Mouse (Mus musculus) C2C12 (cell line): ENCODE measurements around the gene Ick. TPM values are rescaled to one million over a fixed set of nuclear protein-coding genes. Genes with fewer than 3 reads are reported as not detected.

Experiments
- H3K27me3 ChIP-seq: one replicate; pipeline ENCODE4 v1.6.1; 2011; ENCODE audit not compliant: control insufficient read depth, insufficient read depth, insufficient read length
- H3K36me3 ChIP-seq: one replicate; pipeline ENCODE4 v1.6.1; 2011; ENCODE audit not compliant: control insufficient read depth, insufficient read depth
- H3K4me3 ChIP-seq: one replicate; pipeline ENCODE4 v1.5.1; 2011; ENCODE audit warnings: mild to moderate bottlenecking, control low read depth; ENCODE audit not compliant: poor library complexity, insufficient read depth, severe bottlenecking
- H3K79me2 ChIP-seq: one replicate; pipeline ENCODE4 v1.6.1; 2011; ENCODE audit not compliant: control insufficient read depth, insufficient read depth
- H3K79me3 ChIP-seq: one replicate; pipeline ENCODE4 v1.6.1; 2011; ENCODE audit warnings: low read depth, control low read depth
- H3ac ChIP-seq: one replicate; pipeline ENCODE3; 2011; ENCODE audit warnings: low read depth; ENCODE audit not compliant: control insufficient read depth, insufficient read length
- CEBPB ChIP-seq: IDR thresholded peaks from one replicate; pipeline ENCODE4 v1.6.1; 2011; ENCODE audit warnings: low read depth, mild to moderate bottlenecking, control low read depth, moderate library complexity
- CTCF ChIP-seq: IDR thresholded peaks from one replicate; pipeline ENCODE4 v1.5.1; 2011; ENCODE audit not compliant: control insufficient read depth, insufficient read depth, insufficient read length
- FOSL1 ChIP-seq: IDR thresholded peaks from one replicate; pipeline ENCODE4 v1.8.0; 2011; ENCODE audit warnings: mild to moderate bottlenecking, low read length; ENCODE audit not compliant: poor library complexity, insufficient read depth, severe bottlenecking
- MAX ChIP-seq: IDR thresholded peaks from one replicate; pipeline ENCODE4 v1.6.1; 2011; ENCODE audit warnings: mild to moderate bottlenecking, control low read depth
- MYOD1 ChIP-seq: IDR thresholded peaks from one replicate; pipeline ENCODE4 v1.6.1; 2011; ENCODE audit warnings: low read depth; ENCODE audit not compliant: control insufficient read depth, insufficient read length
- MYOG ChIP-seq: IDR thresholded peaks from one replicate; pipeline ENCODE4 v1.6.1; 2011; ENCODE audit not compliant: control insufficient read depth, insufficient read length; ENCODE audit errors: extremely low read depth
- USF1 ChIP-seq: IDR thresholded peaks from one replicate; pipeline ENCODE4 v1.6.1; 2011; ENCODE audit warnings: low read depth, mild to moderate bottlenecking, control low read depth, moderate library complexity
- polyA plus RNA-seq: library from polyadenylated mRNA; unstranded; fragments of >200 nt; fragmentation: generic; extraction: Trizol; gene quantifications from one replicate; pipeline ENCODE4 v1.2.1, GENCODE M21; 2012; ENCODE audit warnings: missing spikeins

The Ick gene
- polyA plus RNA-seq, 1 experiment, result 6.5 TPM

DNA sequence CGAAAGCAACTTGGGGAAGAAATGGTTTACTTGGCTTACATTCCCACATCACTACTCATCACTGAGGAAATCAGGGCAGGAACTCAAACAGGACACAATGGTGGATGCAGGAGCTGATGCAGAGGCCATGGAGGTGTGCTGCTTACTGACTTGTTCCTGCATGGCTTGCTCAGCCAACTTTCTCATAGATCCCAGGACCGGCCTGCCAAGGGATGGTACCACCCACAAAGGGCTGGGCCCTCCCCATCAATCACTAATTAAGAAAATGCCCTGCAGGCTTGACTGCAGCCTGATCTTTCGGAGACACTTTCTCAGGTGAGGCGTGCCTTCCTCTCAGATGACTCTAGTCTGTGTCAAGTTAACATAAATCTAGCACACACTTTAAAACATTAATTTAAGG, 2.2 kb upstream of the Ick start:
- no peak overlapping the region for H3ac ChIP-seq
- TF ChIP-seq MYOG (no peak), FOSL1 (no peak), USF1 (no peak), CTCF (no peak), MAX (no peak), MYOD1 (no peak), CEBPB (no peak)
- H3K36me3 ChIP-seq, result peaks cover 15% of the 10 kb centered on the region
- H3K4me3 ChIP-seq, result no peak overlapping the region
- peaks cover 4% of the 10 kb centered on the region for H3K79me3 ChIP-seq
- peaks cover 31% of the 10 kb centered on the region for H3K79me2 ChIP-seq
- H3K27me3 ChIP-seq, result no peaks in the 10 kb centered on the region

DNA sequence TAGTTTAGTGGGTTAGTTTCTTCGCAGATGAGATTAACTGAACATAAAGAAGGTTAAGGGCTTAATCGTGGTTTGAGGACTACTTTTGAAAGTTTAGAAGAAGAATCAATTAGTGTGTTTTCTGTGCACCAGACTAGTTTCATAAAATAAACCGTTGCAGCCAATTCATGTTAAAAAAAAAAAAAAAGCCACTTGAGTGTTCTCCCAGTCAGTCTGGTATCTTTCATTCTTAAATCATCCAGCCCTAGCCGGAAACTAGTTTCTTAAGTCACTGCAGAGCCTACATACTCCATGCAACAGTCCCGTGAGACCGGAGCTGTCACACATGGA, 1.4 kb upstream of the Ick start:
- Histone ChIP-seq H3K4me3 (peak overlapping the region; percentile 57), H3K36me3 (peaks cover 15% of the 10 kb centered on the region), H3K79me3 (peaks cover 4% of the 10 kb centered on the region), H3K79me2 (peaks cover 31% of the 10 kb centered on the region), H3ac (peak overlapping the region; percentile 80), H3K27me3 (no peaks in the 10 kb centered on the region)
- TF ChIP-seq MYOD1 (no peak), USF1 (no peak), FOSL1 (no peak), CEBPB (no peak), MAX (no peak), CTCF (no peak), MYOG (no peak)

DNA sequence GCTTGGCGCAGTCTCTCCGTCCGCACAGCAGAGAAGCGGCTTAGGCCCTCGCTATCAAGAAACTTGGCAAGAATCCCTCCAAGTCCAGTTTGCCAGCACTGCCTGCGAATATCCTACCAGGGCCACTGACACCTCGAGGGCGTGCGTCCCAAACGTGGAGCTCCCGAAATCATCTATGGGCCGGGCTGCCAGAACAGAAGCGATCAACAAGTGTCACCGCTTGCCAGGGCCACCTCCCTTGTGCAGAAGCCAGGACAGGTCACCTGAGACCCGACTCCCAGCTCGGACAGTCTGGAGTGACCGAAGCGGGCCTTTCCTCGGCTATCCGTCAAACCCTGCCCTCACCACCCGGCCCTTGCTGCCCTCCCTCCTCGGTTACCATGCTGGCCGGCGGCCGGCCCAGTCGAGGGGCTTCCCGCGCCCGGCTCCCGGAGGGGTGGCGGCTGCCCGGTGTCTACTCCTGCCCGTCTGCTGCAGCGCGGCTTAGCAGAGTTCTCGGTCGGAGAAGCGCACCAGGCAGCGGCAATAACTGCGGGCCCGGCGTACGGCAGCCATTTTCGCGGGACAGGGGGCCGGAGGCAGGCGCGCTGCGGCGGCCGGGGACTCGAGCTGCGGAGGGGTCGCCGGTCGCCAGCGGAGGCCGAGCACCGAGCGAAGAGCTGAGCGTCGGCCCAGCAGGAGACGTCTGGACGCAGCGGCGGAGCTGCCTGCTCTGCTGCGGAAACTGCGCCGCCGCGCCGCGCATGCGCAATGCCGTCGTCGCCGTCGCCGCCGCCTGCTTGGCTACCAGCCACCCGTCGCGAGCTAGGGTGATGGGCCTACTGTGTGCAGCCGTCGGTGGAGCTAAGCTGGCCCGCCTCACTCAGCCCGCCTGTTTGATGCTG, 838 bp upstream of the Ick start:
- TF ChIP-seq FOSL1, result no peak
- TF ChIP-seq MAX, result peak; percentile 41
- Histone ChIP-seq H3K79me3 (peaks cover 4% of the 10 kb centered on the region), H3K4me3 (peak overlapping the region; percentile 57), H3K36me3 (peaks cover 12% of the 10 kb centered on the region), H3K79me2 (peaks cover 31% of the 10 kb centered on the region), H3ac (peak overlapping the region; percentile 80), H3K27me3 (no peaks in the 10 kb centered on the region)

DNA sequence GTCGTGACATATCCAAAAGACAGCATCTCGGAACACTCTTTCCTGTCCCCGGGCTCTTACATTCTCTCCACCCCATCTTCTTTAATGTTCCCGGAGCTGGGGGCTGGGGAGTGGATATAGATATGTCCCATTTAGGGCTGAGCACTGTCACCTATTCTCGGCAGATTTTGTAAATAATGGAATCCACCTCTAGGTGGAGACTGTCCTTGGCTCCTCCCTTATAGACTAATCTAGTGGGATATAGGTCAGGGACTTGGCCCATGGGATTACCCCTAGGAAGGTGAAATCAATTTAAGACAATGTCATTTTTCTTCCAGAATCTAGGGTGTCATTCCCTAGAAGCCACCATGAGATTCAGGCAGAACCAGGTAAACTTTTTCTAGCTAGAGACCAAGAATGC, 664 bp downstream of the Ick start:
- Histone ChIP-seq H3K27me3 (no peaks in the 10 kb centered on the region), H3K79me2 (peaks cover 31% of the 10 kb centered on the region), H3K79me3 (peaks cover 6% of the 10 kb centered on the region), H3K4me3 (no peak overlapping the region), H3K36me3 (no peaks in the 10 kb centered on the region), H3ac (no peak overlapping the region)
- no peak for TF ChIP-seq MYOD1
- no peak for TF ChIP-seq MAX
- no peak for TF ChIP-seq USF1
- no peak for TF ChIP-seq FOSL1
- TF ChIP-seq CEBPB, result no peak
- TF ChIP-seq MYOG, result no peak
- no peak for TF ChIP-seq CTCF

DNA sequence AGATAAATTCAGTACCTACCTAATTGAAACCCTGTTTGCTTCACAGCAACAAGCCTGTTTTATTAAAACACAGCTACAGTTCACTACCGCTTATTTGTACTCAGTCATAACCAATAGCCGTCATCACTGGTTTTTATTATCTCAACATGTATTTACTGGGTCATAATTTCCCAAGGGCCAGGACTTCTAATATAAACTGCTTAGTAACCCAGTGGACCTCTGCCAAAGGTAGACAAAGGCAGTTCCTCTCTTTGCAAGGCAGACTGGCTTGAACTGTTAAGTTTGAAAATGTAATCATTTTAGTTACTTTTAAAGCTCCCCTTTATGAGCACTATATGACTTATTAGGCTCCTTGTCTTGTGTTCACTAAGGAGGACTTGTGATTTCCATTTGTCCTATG, 2.5 kb downstream of the Ick start:
- no peak for TF ChIP-seq MYOD1
- TF ChIP-seq MAX, result no peak
- Histone ChIP-seq H3K27me3 (no peaks in the 10 kb centered on the region), H3K36me3 (no peaks in the 10 kb centered on the region), H3K4me3 (no peak overlapping the region), H3K79me2 (peaks cover 18% of the 10 kb centered on the region), H3K79me3 (peaks cover 3% of the 10 kb centered on the region), H3ac (no peak overlapping the region)

DNA sequence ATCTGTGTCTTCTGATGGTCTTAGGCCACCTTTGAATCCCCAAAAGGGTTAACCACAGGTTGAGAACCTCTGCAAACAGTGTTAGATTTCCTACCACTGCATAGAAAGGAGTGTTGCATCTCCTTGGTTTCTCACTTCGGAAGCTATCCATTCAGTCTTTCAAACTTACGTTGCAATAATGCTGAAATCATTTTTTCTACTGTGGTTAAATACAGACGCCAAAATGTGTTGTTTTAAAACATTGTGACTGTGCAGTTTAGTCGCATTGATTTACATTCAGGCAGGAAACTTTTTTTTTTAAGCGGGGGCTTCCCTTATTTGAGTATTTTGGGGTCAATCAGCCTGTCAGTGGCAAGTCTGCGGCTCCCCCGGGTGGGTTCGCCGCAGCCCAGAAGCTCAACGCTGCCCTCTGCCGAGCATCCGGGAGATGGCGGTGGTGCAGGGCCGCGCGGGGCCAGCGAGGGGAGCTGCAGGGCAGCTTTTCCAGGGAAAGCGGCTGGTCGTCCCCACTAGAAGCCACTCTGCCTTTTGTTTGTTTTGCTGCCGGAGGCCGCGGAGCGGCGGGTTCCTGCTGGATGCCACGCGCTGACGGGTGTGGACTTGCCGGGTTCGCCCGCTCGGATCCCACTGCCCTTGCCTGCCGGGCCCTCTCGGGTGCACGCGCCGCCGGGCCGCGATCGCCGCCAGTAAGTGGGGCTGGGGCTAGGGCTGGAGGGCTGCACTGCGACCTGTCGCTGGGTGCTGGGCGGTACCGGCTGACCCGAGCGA, 4.0 kb downstream of the Ick start:
- H3K79me3 ChIP-seq, result peaks cover 2% of the 10 kb centered on the region
- H3K4me3 ChIP-seq, result peak overlapping the region; percentile 46
- no peaks in the 10 kb centered on the region for H3K36me3 ChIP-seq
- H3K79me2 ChIP-seq, result peaks cover 3% of the 10 kb centered on the region
- H3K27me3 ChIP-seq, result no peaks in the 10 kb centered on the region
- peak; percentile 100 for TF ChIP-seq CTCF
- TF ChIP-seq MYOD1, result no peak
- H3ac ChIP-seq, result peak overlapping the region; percentile 99
